Mouse (Mus musculus): ENCODE data around the gene Fastk.

DNA sequence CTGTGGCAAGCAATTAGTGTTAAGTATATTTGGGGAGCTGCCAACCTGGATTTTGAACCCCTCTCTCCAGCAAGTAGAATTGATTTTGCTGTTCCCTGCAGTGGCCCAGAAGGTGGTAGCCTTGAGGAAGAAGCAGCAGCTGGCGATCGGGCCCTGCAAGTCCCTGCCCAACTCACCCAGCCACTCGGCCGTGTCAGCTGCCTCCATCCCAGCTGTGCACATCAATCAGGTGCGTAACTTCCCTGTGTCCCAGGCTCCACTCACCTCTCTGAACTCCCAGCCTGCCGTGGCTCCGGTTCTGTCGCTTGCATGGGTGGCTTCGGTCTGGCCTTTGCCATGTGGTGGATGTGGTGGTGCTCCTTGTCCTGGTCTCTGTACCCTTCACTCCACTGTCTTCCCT lies 32.8 kb upstream of the Fastk start:
- TF ChIP-seq POLR2A (IDR thresholded peaks at IDR 0.05; ENCODE audit: low read depth, low read length) (no peak), CTCF (conservative IDR thresholded peaks at IDR 0.05; ENCODE audit: insufficient read depth, insufficient read length, low read depth, low read length) (no peak)

Measured in kidney, adult 2 months (tissue).